Mouse (Mus musculus) gastrocnemius, adult 2 months (tissue): ENCODE data around the gene Drg2. TPM values are rescaled to one million over a fixed set of nuclear protein-coding genes. Genes with fewer than 3 reads are reported as not detected.

Experiments used
- DNase-seq: peaks from one replicate; pipeline ENCODE4 v3.0.0; 2022
- H3K27ac ChIP-seq: fragments of 200-600 bp; 2 replicates; pipeline ENCODE4 v1.8.1; 2022; ENCODE audit warnings: mild to moderate bottlenecking
- H3K4me3 ChIP-seq: fragments of 200-600 bp; 2 replicates; pipeline ENCODE4 v1.8.1; 2022; ENCODE audit warnings: mild to moderate bottlenecking, moderate library complexity
- CTCF ChIP-seq: fragments of 200-600 bp; IDR thresholded peaks from 2 replicates; pipeline ENCODE4 v1.8.1; 2022; ENCODE audit warnings: antibody characterized with exemption, mild to moderate bottlenecking, moderate library complexity
- intact Hi-C: fragments of 180-260 bp; cut with DNase I; formaldehyde crosslinking; loops from one replicate; pipeline ENCODE4 v1.15.1; 2025
- long read RNA-seq, 2 experiments: library from polyadenylated mRNA; stranded (forward); transcript quantifications; one replicate each; pipeline ENCODE4 v2.0.0; 2021
- total RNA-seq, 2 experiments: library from RNA; stranded (reverse); gene quantifications; 2 replicates each; pipeline ENCODE4 v1.2.3; 2021

Drg2 gene
- total RNA-seq: 10 to 100 TPM; 26.4 to 26.6 TPM
- long read RNA-seq, experiment 1, transcript Drg2-201 (13 exons, 1,788 nt): major isoform, 23 of 26 reads
- long read RNA-seq, experiment 1, partial matches to known transcripts: 1 of 26 reads
- long read RNA-seq, experiment 1, other reads (novel, unspliced or antisense): 2 of 26 reads
- long read RNA-seq, experiment 2, transcript Drg2-201 (13 exons, 1,788 nt): major isoform, 37 of 43 reads
- long read RNA-seq, experiment 2, partial matches to known transcripts: 4 of 43 reads
- long read RNA-seq, experiment 2, other reads (novel, unspliced or antisense): 2 of 43 reads

DNA sequence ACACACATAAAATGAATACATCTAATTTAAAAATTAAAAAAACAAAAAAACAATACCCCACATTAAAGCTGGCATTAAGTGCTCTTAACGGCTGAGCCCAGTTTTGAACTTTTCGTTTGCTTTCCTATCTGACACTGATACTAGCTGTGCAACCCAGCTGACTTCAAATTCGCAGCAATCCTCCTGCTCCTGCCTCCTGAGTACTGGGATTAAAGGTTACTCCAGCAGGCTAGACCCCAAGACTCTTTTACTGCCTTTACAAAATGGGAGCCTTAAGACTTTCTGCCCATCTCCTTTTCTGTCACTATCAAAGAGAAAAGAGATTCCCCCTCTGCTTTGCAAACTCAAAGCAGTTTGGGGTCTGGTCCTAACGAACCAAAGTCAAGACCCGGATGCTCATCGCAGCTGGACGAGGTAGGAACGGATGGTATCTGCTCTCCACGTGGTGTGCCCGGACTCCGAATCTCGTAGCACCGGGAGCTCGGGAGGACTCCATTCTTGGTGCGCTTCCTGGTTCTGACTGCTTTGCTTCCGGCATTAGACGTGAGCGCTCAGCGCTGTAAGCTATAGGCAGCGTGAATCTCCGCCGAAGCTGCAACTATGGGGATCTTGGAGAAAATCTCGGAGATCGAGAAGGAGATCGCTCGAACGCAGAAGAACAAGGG lies at the start of gene Drg2:
Drg2 (plus strand) TSS at position 512 of the 665 bp plus-strand sequence.
- Histone ChIP-seq H3K27ac (peak within 1 kb of the TSS; percentile 89), H3K4me3 (peak within 1 kb of the TSS; percentile 92)
- no peak for TF ChIP-seq CTCF
- DNase-seq: peak; percentile 91
- intact Hi-C loops: no loop called here

- TF ChIP-seq CTCF: no peak
- Histone ChIP-seq H3K4me3 (no peak overlapping the region), H3K27ac (no peak overlapping the region)
- no peak for DNase-seq
- intact Hi-C loops: no loop called here
Observed at GRCm38 (mm10) chr11:60406606-60407005, 47.8 kb upstream of the Drg2 start.

- peak; percentile 77 for TF ChIP-seq CTCF
- H3K4me3 ChIP-seq: no peak overlapping the region
- intact Hi-C loops: loop anchor here (1.0 to 5.0 kb wide), 4 partner anchors 60 to 213 kb away; partner anchors contain the start of genes Drc3 and Tom1l2
- DNase-seq: peak; percentile 63
- no peak overlapping the region for H3K27ac ChIP-seq
Observed at GRCm38 (mm10) chr11:60412173-60412572, 42.2 kb upstream of the Drg2 start.

GRCm38 (mm10) chr11:60412921-60413320 lies 41.5 kb upstream of the Drg2 start:
- TF ChIP-seq CTCF: no peak
- Histone ChIP-seq H3K27ac (no peak overlapping the region), H3K4me3 (no peak overlapping the region)
- DNase-seq: no peak
- intact Hi-C loops: loop anchor here (1.0 to 5.0 kb wide), 4 partner anchors 61 to 214 kb away; partner anchors contain the start of genes Drc3 and Tom1l2

DNA sequence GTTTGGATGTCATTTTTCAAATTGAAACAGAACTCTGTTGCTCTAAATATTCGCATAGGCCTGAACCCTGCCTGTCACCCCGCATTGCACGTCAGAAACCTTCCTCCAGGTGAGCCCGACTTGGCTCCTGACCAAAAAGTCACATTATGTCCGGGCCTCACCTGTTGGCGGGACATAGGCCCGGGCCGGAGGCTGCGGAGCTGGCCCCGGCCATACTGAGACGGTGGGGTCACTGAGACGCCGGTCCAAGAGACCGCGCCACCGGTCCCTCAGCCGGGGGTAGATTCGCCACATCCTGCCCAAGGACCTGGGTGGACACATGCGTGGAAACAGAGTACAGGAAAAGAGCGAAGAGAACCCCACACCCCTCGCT lies 37.8 kb upstream of the Drg2 start:
- DNase-seq: no peak
- intact Hi-C loops: loop anchor here (5.0 kb wide), 1 partner anchor 309 kb away; the partner anchor contains the start of gene Rai1
- H3K4me3 ChIP-seq: peak overlapping the region; percentile 91
- H3K27ac ChIP-seq: peak overlapping the region; percentile 94
- TF ChIP-seq CTCF: no peak

DNA sequence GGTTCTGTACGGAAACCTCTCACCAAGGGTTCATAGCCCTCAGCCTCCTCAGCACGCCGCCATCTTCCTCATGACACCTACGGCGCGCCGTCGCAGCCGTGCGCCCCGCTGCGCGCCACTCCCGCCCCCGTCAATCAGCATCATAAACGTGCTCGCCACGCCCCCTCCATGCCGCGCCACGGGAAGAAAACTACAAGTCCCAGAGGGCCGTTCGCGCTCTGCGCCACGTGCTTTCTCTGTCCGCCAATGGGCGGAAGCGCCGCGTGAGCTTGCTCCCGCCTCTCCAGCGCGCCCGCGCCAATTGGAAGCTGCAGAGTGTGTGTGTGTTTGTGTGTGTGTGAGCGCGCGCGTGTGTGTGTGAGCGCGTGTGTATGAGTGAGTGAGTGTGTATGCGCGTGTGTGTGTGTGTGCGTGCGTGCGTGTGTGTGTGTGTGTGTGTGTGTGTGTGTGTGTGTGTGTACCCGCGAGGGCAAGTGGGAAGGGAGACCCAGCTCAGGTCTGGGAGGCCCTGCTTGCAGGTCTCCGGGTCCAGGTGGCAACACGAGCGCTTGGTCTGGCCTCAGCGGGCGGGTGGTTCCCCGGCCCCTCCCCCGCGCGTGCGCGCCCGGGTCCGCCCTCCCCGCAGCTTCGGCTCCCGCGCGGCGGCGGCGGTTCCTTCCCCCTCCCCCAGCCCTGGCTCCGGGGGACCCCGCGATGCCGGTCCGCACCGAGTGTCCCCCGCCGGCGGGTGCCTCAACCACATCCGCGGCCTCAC lies 37.3 kb upstream of the Drg2 start, which contains the start of gene Gid4:
Gid4 (plus strand) TSS at position 183 of the 754 bp plus-strand sequence.
- no peak for TF ChIP-seq CTCF
- DNase-seq: peak; percentile 99
- intact Hi-C loops: loop anchor here (5.0 kb wide), 1 partner anchor 310 kb away; the partner anchor contains the start of gene Rai1
- Histone ChIP-seq H3K27ac (peak within 1 kb of the TSS; percentile 94), H3K4me3 (peak within 1 kb of the TSS; percentile 91)

- intact Hi-C loops: loop anchor here (5.0 kb wide), 1 partner anchor 311 kb away; the partner anchor contains the start of gene Rai1
- H3K27ac ChIP-seq: peak within 1 kb of the TSS; percentile 94
- DNase-seq: no peak
- TF ChIP-seq CTCF: no peak
- peak within 1 kb of the TSS; percentile 91 for H3K4me3 ChIP-seq
Observed at GRCm38 (mm10) chr11:60417717-60418472, 36.5 kb upstream of the Drg2 start, which contains the start of gene Atpaf2. TSS of gene Atpaf2 (minus strand) at chr11:60418457.

GRCm38 (mm10) chr11:60418473-60418803 lies 36.0 kb upstream of the Drg2 start:
- Histone ChIP-seq H3K27ac (peak overlapping the region; percentile 94; the same call in 1 of the 2 replicates), H3K4me3 (peak overlapping the region; percentile 91)
- intact Hi-C loops: loop anchor here (5.0 kb wide), 1 partner anchor 311 kb away; the partner anchor contains the start of gene Rai1
- DNase-seq: peak; percentile 24
- TF ChIP-seq CTCF: no peak

DNA sequence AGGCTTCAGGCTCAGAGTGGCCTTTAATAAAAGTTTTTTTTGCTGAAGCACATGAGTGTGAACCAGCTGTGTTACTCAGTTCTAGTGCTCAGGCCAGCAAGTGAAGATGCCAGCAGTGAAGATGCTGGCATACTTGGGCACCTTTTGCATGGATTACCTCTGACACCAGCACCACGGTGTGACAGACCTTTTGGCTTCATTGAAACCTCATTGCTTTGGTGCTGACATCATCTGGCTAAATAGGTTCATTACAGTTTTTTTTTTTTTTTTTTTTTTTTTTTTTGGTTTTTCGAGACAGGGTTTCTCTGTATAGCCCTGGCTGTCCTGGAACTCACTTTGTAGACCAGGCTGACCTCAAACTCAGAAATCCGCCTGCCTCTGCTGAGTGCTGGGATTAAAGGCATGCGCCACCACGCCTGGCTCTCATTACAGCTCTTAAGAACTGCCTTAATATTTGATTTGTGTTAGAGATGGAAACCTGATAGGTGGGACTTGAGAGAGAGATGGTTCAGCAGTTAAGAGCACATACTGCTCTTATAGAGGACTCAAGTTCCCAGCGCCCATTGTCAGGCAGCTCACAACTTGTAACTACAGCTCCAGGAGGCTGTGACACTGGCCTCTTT lies 32.2 kb upstream of the Drg2 start:
- Histone ChIP-seq H3K4me3 (no peak overlapping the region), H3K27ac (no peak overlapping the region)
- no peak for DNase-seq
- no peak for TF ChIP-seq CTCF
- intact Hi-C loops: no loop called here

- Histone ChIP-seq H3K27ac (no peak overlapping the region), H3K4me3 (no peak overlapping the region)
- DNase-seq: no peak
- intact Hi-C loops: no loop called here
- TF ChIP-seq CTCF: no peak
Observed at GRCm38 (mm10) chr11:60423006-60423405, 31.4 kb upstream of the Drg2 start.

GRCm38 (mm10) chr11:60426417-60426816 lies 28.0 kb upstream of the Drg2 start:
- DNase-seq: no peak
- TF ChIP-seq CTCF: no peak
- H3K27ac ChIP-seq: no peak overlapping the region
- H3K4me3 ChIP-seq: no peak overlapping the region
- intact Hi-C loops: no loop called here
